Mouse (Mus musculus) adrenal gland (tissue): ENCODE measurements around the gene Cdc42ep4.

ENCODE experiments used
- intact Hi-C: fragments of 180-260 bp; cut with DNase I; formaldehyde crosslinking; loops from one replicate; pipeline ENCODE4 v1.15.1; 2025

Cdc42ep4 gene

DNA sequence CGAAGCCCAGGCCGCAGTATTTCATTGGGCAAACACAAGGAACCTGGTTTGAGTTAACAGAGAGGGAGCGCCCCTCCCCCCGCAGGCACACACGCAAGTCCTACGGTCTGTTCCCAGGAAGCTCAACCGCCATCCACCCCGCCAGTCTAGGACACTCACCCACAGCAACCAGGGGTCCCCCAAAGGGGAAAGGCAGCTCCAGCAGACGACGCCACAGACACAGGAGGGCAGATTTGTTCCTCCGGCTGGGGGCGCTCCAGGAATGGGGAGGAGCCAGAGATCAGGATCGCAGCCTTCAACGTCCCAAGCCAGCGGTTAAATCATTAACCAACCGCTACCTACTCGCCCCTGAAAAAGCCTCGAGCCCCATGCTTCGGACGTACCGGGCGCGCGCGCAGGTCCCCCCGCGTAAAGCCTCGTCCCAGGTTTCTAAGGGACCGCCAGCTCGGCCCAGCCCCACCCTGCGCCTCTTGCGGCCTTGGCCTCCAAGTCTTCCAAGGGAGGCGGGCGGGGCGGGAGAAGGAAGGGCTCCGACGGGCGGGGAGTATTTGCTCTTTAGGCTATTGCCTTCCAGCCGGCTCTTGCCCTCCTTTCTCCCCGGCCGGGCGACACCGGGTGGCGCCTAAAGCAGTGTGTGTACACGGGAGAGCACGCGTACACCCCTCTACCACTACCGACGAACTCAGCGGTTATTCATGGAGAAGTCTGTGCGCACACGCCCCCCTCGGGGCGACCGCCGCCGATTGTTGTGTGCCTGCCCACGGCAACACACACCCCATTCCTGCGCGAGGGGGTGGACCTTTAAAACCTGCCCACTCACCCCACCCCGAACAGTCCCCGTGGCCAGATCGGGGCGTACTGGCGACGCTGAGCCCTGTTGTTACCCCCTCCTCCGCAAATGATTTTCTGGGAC, 854 bp downstream of the Cdc42ep4 start:
- intact Hi-C loops, result no loop called here

GRCm38 (mm10) chr11:113749749-113750351, 1.8 kb downstream of the Cdc42ep4 start:
- intact Hi-C loops, result loop anchor here (5.0 kb wide), 1 partner anchor 47 kb away; no protein-coding TSS in a partner anchor

- intact Hi-C loops, result loop anchor here (5.0 kb wide), 1 partner anchor 48 kb away; no protein-coding TSS in a partner anchor
These were observed 2.7 kb downstream of the Cdc42ep4 start for GRCm38 (mm10) chr11:113748797-113749521.

GRCm38 (mm10) chr11:113747725-113748380, 3.8 kb downstream of the Cdc42ep4 start:
- intact Hi-C loops, result loop anchor here (5.0 kb wide), 1 partner anchor 49 kb away; no protein-coding TSS in a partner anchor

- intact Hi-C loops, result loop anchor here (5.0 kb wide), 1 partner anchor 50 kb away; no protein-coding TSS in a partner anchor
These were observed 4.6 kb downstream of the Cdc42ep4 start for GRCm38 (mm10) chr11:113747056-113747455.

DNA sequence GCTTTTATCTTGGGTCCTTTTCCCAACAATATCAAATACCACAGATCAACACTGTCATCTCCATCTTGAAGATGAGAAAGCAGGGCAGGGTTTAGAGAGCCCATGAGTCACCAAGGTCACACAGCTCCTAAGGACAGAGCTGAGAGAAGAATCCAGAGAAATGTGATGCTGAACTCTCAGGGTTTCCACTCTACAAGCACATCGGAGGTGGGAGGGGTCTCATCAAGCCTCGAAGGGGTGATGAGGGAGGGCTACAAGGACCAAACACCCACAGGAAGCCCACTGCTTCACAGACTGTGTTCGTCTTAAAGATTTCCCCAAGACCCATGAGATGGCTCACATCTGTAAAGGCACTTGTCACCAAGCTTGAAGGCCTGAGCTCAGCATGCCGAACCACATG, 5.7 kb downstream of the Cdc42ep4 start:
- intact Hi-C loops, result loop anchor here (5.0 kb wide), 1 partner anchor 51 kb away; no protein-coding TSS in a partner anchor

DNA sequence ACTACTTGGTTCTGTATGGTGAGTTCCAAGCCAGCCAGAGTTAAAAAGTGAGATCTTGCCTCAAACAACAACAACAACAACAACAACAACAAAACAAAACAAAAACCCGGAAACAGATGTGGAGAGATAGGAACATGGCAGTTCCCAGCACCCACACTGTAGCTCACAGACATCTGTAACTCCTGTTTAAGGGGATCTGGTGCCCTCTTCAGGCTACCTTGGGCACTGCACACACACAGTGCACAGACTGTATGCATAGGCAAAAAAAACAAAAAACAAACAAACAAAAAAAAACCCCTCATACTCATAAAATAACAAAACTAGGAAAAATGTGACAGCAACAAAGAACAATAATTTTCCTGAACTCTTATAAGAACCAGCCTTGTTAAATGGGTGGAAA, 8.7 kb downstream of the Cdc42ep4 start:
- intact Hi-C loops, result no loop called here

DNA sequence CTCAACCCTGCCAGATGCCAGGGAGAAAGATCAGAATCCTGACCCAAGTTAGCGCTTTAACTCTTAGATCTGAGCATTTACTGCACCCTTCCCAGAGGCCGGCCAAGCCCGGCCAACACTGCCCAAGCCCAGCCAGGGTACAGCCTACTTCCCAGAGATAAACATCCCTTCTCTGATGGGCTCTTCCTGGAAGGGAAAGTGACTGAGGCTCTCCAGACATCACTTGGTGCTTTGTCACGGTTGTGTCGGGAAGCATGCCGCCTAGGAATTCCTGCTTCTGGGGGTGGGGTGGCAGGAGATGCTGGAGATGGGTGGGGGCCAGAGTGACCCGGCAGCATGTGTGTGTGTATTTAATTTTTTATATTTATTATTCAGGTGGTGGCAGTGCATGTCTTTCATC, 11.6 kb downstream of the Cdc42ep4 start:
- intact Hi-C loops, result no loop called here

- intact Hi-C loops, result no loop called here
These were observed 12.5 kb downstream of the Cdc42ep4 start for GRCm38 (mm10) chr11:113739213-113739612.

- intact Hi-C loops, result no loop called here
These were observed 13.8 kb downstream of the Cdc42ep4 start for GRCm38 (mm10) chr11:113737912-113738311.

GRCm38 (mm10) chr11:113737553-113737854, 14.2 kb downstream of the Cdc42ep4 start:
- intact Hi-C loops, result no loop called here

DNA sequence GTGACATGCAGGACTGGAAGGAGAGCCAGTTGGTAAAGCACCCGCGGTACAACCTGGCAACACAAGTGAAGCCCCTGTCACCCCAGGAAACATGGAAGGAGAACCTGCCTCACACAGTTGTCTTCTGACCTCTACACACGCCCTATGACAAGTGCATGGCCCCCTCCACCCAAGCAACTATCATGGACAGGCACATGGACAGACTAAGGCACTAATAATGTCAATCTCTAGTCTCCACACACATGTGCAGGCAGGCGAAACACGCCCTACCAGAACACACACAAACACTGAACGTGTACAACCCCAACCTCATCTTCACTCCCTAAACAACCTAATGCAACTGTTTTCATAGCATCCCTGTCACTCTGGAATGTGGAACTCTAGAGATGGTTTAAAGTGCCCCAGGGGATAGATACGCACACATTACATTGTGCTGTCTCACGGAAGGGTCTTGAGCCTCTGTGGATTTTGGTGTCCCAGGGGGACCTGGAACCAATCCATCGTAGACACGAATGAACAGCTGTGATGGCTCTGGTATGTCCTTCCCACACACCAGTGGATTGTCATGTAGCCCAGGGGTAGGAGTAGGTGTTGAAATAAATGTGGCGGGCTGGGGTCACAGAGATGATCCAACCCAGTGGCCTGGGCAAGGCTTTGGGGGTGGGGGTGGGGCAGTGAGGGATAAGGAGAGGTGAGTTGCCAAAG, 14.7 kb downstream of the Cdc42ep4 start:
- intact Hi-C loops, result no loop called here

GRCm38 (mm10) chr11:113735151-113735550, 16.5 kb downstream of the Cdc42ep4 start:
- intact Hi-C loops, result no loop called here

- intact Hi-C loops, result no loop called here
These were observed 17.9 kb downstream of the Cdc42ep4 start for GRCm38 (mm10) chr11:113733631-113734364.

GRCm38 (mm10) chr11:113731945-113732612, 19.6 kb downstream of the Cdc42ep4 start:
- intact Hi-C loops, result no loop called here

GRCm38 (mm10) chr11:113730879-113731278, 20.8 kb downstream of the Cdc42ep4 start:
- intact Hi-C loops, result no loop called here

DNA sequence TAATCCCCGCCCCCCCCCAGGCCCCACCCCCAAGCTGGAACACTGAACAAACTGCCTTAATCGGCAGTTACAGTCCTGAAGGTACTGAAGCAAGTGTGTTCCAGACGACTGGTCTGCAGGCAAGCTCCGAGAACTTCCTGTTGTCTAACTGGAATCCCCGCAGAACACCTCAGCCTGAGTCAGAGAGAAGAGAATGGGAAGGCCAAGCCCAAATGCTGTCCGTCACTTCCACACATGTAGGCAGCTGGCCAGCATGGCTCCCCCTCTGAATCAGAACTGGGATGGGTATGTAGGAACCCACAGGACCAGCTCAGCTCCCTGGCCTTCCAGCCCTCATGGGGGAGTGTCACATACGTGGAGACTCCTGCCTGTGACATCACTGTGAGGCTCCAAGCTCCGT, 21.8 kb downstream of the Cdc42ep4 start:
- intact Hi-C loops, result no loop called here

DNA sequence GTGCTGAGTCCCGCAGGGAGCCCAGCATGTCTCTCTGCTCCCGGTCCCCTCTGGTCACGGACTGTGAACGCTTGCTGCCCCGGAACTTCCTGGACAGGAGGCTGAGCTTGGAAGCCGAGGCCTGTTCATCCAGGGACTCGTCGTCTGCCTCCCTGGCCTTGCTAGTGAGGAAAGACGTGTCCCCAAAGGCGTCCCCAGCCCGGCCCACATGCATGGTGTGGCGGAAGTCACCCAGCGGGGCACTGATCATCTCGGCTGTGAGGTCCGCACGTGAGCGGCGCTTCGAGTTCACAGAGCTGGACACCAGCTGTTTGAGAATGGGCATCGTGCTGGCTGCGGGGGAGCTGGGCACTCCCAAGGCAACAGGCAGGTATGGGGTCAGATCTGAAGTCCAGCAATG, 22.4 kb downstream of the Cdc42ep4 start:
- intact Hi-C loops, result no loop called here

DNA sequence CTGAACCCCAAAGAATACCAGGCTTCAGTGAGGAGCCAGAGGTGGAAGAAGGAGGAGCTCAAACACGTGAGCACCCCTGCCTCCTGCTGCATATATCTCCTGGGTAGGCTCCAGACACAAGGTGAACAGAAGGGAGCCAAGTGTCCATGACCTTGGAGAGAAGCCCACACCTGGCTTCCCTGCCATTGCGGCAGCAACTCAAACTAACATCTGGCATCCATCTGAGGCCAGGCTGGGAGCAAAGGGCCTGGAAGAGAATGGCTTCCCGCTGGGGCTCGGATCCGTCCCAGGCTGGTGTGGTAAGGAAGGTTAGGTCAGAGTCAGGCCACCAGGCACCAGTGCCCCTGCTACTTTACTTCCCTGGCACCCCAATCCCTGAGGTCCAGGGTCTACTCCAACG, 23.7 kb downstream of the Cdc42ep4 start:
- intact Hi-C loops, result no loop called here
